Mouse (Mus musculus) brain, embryonic 14.5 days (tissue): Measurements from ENCODE around the gene Tnks1bp1.

Experiments
- CTCF ChIP-seq: fragments of 200-500 bp; IDR thresholded peaks from 2 replicates; pipeline ENCODE4 v1.5.1; 2012; ENCODE audit warnings: inconsistent platforms, mild to moderate bottlenecking, moderate library complexity, borderline replicate concordance; ENCODE audit not compliant: insufficient read depth, insufficient read length; ENCODE audit errors: extremely low read depth
- POLR2A ChIP-seq: fragments of 200-500 bp; IDR thresholded peaks from 2 replicates; pipeline ENCODE4 v1.6.1; 2012; ENCODE audit warnings: mild to moderate bottlenecking, inconsistent platforms, borderline replicate concordance; ENCODE audit not compliant: poor library complexity, insufficient read depth, insufficient read length, severe bottlenecking; ENCODE audit errors: extremely low read depth

- TF ChIP-seq POLR2A (no peak), CTCF (no peak)
Measured at GRCm38 (mm10) chr2:85009212-85009611, 38.6 kb upstream of the Tnks1bp1 start.
